Mouse (Mus musculus): Measurements from ENCODE around the gene Fbln2.

Fbln2 gene

DNA sequence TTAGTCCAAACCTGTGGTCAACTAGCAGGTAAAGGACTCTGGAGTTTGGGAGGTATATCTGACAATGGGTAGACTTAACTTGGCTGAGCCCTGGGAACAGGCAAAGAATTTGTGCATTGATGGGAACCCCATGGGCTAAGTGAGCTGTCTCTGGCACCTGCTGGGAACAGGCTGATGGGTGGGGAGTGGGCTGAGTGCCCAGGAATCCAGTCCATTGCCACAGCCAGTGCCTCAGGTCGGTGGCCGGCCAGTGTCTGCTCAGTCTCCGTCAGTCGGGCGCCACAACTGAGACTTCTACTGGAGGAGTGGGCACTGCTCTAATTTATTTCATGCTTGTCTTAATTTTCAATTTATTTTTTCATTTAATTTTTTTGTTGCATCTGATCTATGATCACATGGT lies 98.9 kb downstream of the Fbln2 start:
- DNase-seq (ENCODE audit: low read depth in 2 of 2, low spot score in 2 of 2), result no peak

DNA sequence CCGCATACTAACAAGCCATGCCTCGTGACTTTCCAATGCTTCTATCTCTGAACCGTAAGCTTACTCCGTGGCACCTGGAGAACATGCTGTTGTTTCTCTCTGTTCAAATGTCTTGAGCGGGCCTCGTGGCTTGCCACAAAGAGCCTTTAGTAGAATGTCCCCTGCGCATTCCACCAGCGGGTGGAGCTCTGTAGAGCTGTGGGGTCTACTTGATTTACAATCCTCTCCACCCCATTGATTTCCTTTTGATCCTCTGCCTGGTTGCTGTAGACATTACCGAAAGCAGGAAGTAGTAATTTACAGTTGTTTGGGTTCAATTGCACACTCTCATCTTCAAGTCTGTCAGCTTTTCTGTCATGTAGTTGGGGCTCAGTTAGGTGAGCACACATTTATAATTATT lies 100.2 kb downstream of the Fbln2 start:
- DNase-seq (ENCODE audit: low read depth in 2 of 2, low spot score in 2 of 2), result no peak
